Comparison of ENCODE assay signal across 14 mouse cellular contexts in genomic region chr6:114869501-114870076, GRCm38 (mm10).
DNase-seq lines count a peak whose midpoint lies in the region; ATAC-seq and TF ChIP-seq lines count a peak whose summit lies in the region.
"Had no signal": no experiment of that assay in that cellular context is flagged by ENCODE, and none has a peak within 500 bp of the region (broad histone marks: within the 10 kb centered on the region; RNA-seq: fewer than 3 reads in every experiment).

No protein-coding gene starts in this region.

- intact Hi-C loops in heart, postnatal 25 days (cut with DNase I): no loop called here

- no peaks in the 10 kb centered on the region for H3K9me3 ChIP-seq in heart, embryonic 13.5 days
- H3K9me3 ChIP-seq in stomach, embryonic 14.5 days (ENCODE audit: control insufficient read depth, low read depth, low read length): no peaks in the 10 kb centered on the region
- no peaks in the 10 kb centered on the region for H3K9me3 ChIP-seq in stomach, postnatal 0 days (ENCODE audit: control insufficient read depth, low read length)
- H3K9me3 ChIP-seq in hindbrain, embryonic 15.5 days: no peaks in the 10 kb centered on the region

- peaks cover 82% of the 10 kb centered on the region for H3K4me1 ChIP-seq in heart, embryonic 13.5 days
- H3K4me1 ChIP-seq in stomach, embryonic 14.5 days (ENCODE audit: control insufficient read depth, insufficient read depth, low read length): peaks cover 39% of the 10 kb centered on the region
- peaks cover 13% of the 10 kb centered on the region for H3K4me1 ChIP-seq in stomach, postnatal 0 days (replicated peaks; ENCODE audit: control insufficient read depth, insufficient read depth)
- H3K4me1 ChIP-seq in hindbrain, embryonic 15.5 days (replicated peaks): peaks cover 49% of the 10 kb centered on the region
- peaks cover 71% of the 10 kb centered on the region for H3K4me1 ChIP-seq in olfactory bulb, adult 2 months (ENCODE audit: control insufficient read depth, insufficient read depth, low read length)

- no peak overlapping the region for H3K4me3 ChIP-seq in heart, embryonic 13.5 days
- H3K4me3 ChIP-seq in stomach, embryonic 14.5 days (ENCODE audit: low read depth, low read length): no peak overlapping the region
- H3K4me3 ChIP-seq in stomach, postnatal 0 days (ENCODE audit: low read depth, low read length): no peak overlapping the region
- no peak overlapping the region for H3K4me3 ChIP-seq in hindbrain, embryonic 15.5 days
- no peak overlapping the region for H3K4me3 ChIP-seq in olfactory bulb, adult 2 months (ENCODE audit: insufficient read depth, low read depth, low read length)

- peak overlapping the region; percentile 50 for H3K27ac ChIP-seq in heart, embryonic 13.5 days (replicated peaks)
- peak overlapping the region; percentile 10; the same call in 1 of the 2 replicates for H3K27ac ChIP-seq in stomach, embryonic 14.5 days (ENCODE audit: low read length)
- no peak overlapping the region for H3K27ac ChIP-seq in stomach, postnatal 0 days (replicated peaks)
- peak overlapping the region; percentile 30; the same call in 1 of the 2 replicates for H3K27ac ChIP-seq in hindbrain, embryonic 15.5 days (replicated peaks)
- 0 out of 2 replicates have a peak overlapping the region, but pooled peaks have one; percentile 1 for H3K27ac ChIP-seq in olfactory bulb, adult 2 months (ENCODE audit: insufficient read depth, low read depth, low read length)

- no peak for TF ChIP-seq CTCF in stomach, postnatal 0 days (IDR thresholded peaks at IDR 0.05; ENCODE audit: low read depth)
- TF ChIP-seq CTCF in olfactory bulb, adult 2 months (IDR thresholded peaks at IDR 0.05; ENCODE audit: insufficient read depth, low read depth, low read length): no peak

- peaks cover 16% of the 10 kb centered on the region for H3K36me3 ChIP-seq in heart, embryonic 13.5 days
- peaks cover 8% of the 10 kb centered on the region; the same call in 1 of the 2 replicates for H3K36me3 ChIP-seq in stomach, embryonic 14.5 days (ENCODE audit: control insufficient read depth, insufficient read depth, low read length)
- 0 out of 2 replicates have a peak, but pooled peaks cover 4% of the 10 kb centered on the region for H3K36me3 ChIP-seq in stomach, postnatal 0 days (ENCODE audit: control insufficient read depth, insufficient read depth, low read length)
- no peaks in the 10 kb centered on the region for H3K36me3 ChIP-seq in hindbrain, embryonic 15.5 days

- WGBS in heart, embryonic 13.5 days: 72% methylated on average over 6 of the region's 6 CpGs
- WGBS in stomach, embryonic 14.5 days: 73% methylated on average over 6 of the region's 6 CpGs
- WGBS in stomach, postnatal 0 days: 70% methylated on average over 6 of the region's 6 CpGs
- 60% methylated on average over 6 of the region's 6 CpGs for WGBS in hindbrain, embryonic 15.5 days
- 65% methylated on average over 6 of the region's 6 CpGs for WGBS in olfactory bulb, adult 2 months

- TF ChIP-seq EP300 in stomach, postnatal 0 days (optimal IDR thresholded peaks at IDR 0.05): no peak

- ATAC-seq in heart, embryonic 13.5 days (ENCODE audit: extremely low read depth, insufficient number of reproducible peaks, low FRiP score, low TSS enrichment): no peak
- no peak for ATAC-seq in stomach, embryonic 14.5 days (ENCODE audit: insufficient number of reproducible peaks, insufficient read depth, low FRiP score, low read depth)
- ATAC-seq in stomach, postnatal 0 days (ENCODE audit: low FRiP score, low TSS enrichment): no peak
- ATAC-seq in hindbrain, embryonic 15.5 days (ENCODE audit: low FRiP score, low read depth): no peak
- ATAC-seq: inflammation-experienced regulatory T-cells, adult 6 months had no signal

- H3K9ac ChIP-seq in heart, embryonic 13.5 days: peak overlapping the region; percentile 26
- no peak overlapping the region for H3K9ac ChIP-seq in stomach, embryonic 14.5 days (replicated peaks; ENCODE audit: low read depth, low read length)
- no peak overlapping the region for H3K9ac ChIP-seq in stomach, postnatal 0 days (ENCODE audit: low read length)
- no peak overlapping the region for H3K9ac ChIP-seq in hindbrain, embryonic 15.5 days

- DNase-seq in heart, postnatal 25 days (ENCODE audit: low spot score): no peak
- no peak for DNase-seq in stomach, postnatal 0 days (ENCODE audit: low spot score)
- DNase-seq in cerebellum, postnatal 10 days: no peak
- no peak for DNase-seq in cerebellum, adult 8-10 months
- DNase-seq: adrenal gland, postnatal 25 days; cerebellum, adult 18-20 months; gastrocnemius, postnatal 14 days; kidney, postnatal 4 days; thymus, postnatal 36 days had no signal

- no peaks in the 10 kb centered on the region for H3K27me3 ChIP-seq in heart, embryonic 13.5 days (replicated peaks)
- no peaks in the 10 kb centered on the region for H3K27me3 ChIP-seq in stomach, embryonic 14.5 days (ENCODE audit: control insufficient read depth, insufficient read depth, low read length)
- no peaks in the 10 kb centered on the region for H3K27me3 ChIP-seq in stomach, postnatal 0 days (ENCODE audit: control insufficient read depth, insufficient read depth, low read length)
- H3K27me3 ChIP-seq in hindbrain, embryonic 15.5 days: no peaks in the 10 kb centered on the region

- no peak overlapping the region for H3K4me2 ChIP-seq in heart, embryonic 13.5 days
- H3K4me2 ChIP-seq in stomach, embryonic 14.5 days (replicated peaks; ENCODE audit: low read depth, low read length): no peak overlapping the region
- H3K4me2 ChIP-seq in stomach, postnatal 0 days (replicated peaks; ENCODE audit: low read depth): no peak overlapping the region
- H3K4me2 ChIP-seq in hindbrain, embryonic 15.5 days: no peak overlapping the region

- TF ChIP-seq POLR2A in olfactory bulb, adult 2 months (IDR thresholded peaks at IDR 0.05; ENCODE audit: insufficient read depth, low read depth, low read length): no peak
